Mouse (Mus musculus): ENCODE results near the gene Syne4. TPM values are rescaled to one million over a fixed set of nuclear protein-coding genes. Genes with fewer than 3 reads are reported as not detected.

Gene Syne4
- total RNA-seq, 1 experiment from 2014 or later: 4.0 TPM

DNA sequence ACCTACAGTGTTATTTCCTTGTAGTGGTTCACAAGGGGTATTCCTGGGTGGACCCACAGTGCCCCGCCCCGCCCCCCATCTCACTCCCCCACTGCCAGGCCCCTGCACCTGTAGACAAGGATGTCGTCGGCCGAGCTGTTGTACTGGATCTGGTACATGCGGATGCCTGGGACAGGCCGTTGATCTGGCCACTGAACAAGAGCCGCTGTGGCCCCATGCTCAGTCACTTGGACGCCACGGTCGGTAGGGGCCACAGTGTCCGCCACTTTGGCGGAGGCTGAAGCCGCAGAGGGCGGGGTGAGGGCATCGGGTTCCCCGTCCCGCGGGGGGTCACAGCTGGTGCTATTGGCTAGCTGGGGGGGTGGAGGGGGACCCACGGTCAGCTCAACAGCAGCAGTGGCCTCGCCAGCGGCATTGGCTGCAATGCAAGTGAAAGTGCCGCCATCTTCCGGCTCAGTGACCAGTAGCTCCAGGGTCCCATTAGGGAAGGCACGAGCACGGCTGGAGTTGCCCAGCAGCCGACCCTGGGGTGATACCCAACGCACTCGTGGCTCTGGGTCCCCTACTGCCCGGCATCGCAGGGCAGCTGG lies 44.8 kb downstream of the Syne4 start:
- no peak for ATAC-seq (ENCODE audit: extremely low read depth, insufficient number of reproducible peaks, low FRiP score, poor library complexity, severe bottlenecking)

DNA sequence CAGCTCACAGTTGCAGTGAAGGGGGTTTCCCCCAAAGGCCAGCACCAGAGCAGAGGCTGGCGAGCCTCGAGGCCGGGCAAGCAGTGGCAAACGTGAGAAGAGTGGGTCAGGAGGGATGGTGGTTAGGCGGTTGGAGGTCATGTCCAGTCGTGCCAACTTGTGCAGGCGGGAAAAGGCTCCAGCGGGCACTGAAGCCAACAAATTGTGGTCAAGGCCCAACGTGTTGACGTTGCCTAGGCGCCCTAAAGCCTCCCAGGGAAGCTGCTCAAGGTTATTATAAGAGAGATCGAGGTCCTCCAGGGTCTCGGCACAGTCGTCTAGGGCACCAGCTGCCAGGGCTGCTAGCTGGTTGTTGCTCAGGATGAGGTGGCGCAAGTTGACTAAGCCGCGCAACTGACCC lies 45.4 kb downstream of the Syne4 start:
- no peak for ATAC-seq (ENCODE audit: extremely low read depth, insufficient number of reproducible peaks, low FRiP score, poor library complexity, severe bottlenecking)

DNA sequence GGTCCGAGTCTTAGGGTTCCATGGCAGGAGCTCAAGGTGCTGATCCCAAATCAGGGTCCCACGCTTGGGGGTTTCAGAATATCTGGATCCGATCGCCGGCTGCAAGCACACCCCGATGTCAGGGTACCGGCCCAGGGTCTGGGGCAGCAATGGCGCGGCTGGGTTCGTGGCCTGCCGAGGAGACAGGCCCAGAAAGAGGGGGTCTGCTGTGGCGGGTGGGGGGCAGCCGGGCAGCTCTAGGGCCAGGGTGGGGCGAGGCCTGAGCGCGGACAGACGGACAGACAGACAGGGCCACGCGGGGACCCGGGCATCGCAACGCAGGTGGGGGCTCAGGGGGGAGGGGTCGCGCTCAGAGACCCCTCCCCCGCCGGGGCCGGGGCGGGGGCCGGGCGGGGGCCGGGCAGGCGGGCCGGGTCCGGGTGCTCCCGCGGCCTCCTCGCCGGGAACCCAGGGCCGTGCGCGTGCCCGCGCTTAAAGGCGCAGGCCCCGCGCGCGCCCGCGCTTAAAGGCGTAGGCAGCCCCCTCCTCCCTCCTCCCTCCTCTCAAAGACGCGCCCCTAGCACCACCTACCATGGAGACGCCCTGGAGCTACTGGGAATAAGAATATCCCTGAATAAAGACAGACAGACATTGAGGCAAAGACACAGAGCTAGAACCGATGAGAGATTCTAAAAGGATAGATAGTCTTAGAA lies 48.2 kb downstream of the Syne4 start, which contains the start of gene Lrfn3:
Lrfn3 (minus strand) TSS at position 121 of the 692 bp plus-strand sequence.
- ATAC-seq (ENCODE audit: extremely low read depth, insufficient number of reproducible peaks, low FRiP score, poor library complexity, severe bottlenecking): no peak

DNA sequence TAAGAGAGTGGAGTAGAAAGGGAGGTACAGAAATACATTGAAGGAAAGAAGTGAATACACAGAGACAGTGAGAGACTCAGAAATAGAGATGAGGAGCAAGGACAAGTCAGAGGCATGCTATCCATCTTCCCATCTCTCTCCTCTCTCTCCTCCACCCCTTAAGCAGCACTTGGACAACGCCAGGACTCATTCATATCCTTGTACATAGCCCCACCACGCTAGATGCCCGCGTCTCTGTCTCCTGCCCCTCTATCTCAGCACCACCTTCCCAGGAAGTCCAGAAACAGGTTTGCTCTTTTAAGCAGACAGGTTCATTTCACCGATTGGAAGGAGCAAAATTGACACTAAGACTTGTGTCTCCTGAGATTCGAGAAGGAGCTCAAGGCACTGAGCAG lies 48.7 kb downstream of the Syne4 start:
- ATAC-seq (ENCODE audit: extremely low read depth, insufficient number of reproducible peaks, low FRiP score, poor library complexity, severe bottlenecking): no peak

DNA sequence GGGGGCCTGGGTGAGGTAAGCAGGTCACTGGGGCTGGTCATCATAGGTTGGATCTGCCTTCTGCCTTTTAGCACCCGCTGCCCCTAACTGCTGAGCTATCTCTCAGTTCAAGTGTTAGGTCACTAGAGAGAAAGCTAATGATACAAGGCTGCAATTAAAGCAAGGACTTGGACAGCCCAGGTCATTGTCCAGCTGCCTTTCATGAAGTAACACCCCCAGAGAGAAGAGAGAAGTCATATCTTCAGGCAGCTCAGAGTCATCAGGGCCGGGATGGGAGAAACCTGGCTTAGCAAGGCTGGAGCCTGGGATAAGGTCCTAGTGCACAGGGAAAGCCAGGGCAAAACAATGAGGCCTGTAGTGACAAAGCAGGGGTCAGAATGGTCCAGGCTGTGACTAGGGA lies 52.9 kb downstream of the Syne4 start:
- no peak for ATAC-seq (ENCODE audit: extremely low read depth, insufficient number of reproducible peaks, low FRiP score, poor library complexity, severe bottlenecking)

Other genes with a start within 250 kb of the Syne4 start
- gene Zfp82, start 241.9 kb upstream of the Syne4 start, total RNA-seq (2017): 9.6 and 12.9 TPM in 2 replicates
- gene Gm26920, start 224.4 kb upstream of the Syne4 start, total RNA-seq (2017): not detected in 2 replicates
- gene Zfp566, start 224.3 kb upstream of the Syne4 start, total RNA-seq (2017): 4.9 and 5.8 TPM in 2 replicates
- 42.7 and 44.6 TPM in 2 replicates for gene Zfp260, start 220.0 kb upstream of the Syne4 start, total RNA-seq (2017)
- 10.6 and 14.1 TPM in 2 replicates for gene Zfp382, start 192.9 kb upstream of the Syne4 start, total RNA-seq (2017)
- gene Zfp146, start 145.1 kb upstream of the Syne4 start, total RNA-seq (2017): 44.2 and 46.8 TPM in 2 replicates
- gene Cox7a1, start 130.7 kb upstream of the Syne4 start, total RNA-seq (2017): not detected in 2 replicates
- 137 and 168 TPM in 2 replicates for gene Capns1, start 116.0 kb upstream of the Syne4 start, total RNA-seq (2017)
- 26.0 and 30.3 TPM in 2 replicates for gene Polr2i, start 82.9 kb upstream of the Syne4 start, total RNA-seq (2017)
- gene Tbcb, start 82.5 kb upstream of the Syne4 start, total RNA-seq (2017): 16.5 and 21.6 TPM in 2 replicates
- not detected in 2 replicates for gene Ovol3, start 79.1 kb upstream of the Syne4 start, total RNA-seq (2017)
- gene Thap8, start 34.7 kb upstream of the Syne4 start, total RNA-seq (2017): 0.98 TPM in 1 of 2 replicates, not detected in the other
- 1.8 and 2.6 TPM in 2 replicates for gene Wdr62, start 34.4 kb upstream of the Syne4 start, total RNA-seq (2017)
- gene Clip3, start 23.1 kb upstream of the Syne4 start, total RNA-seq (2017): 1.3 TPM in 1 of 2 replicates, not detected in the other
- gene Alkbh6, start 6.1 kb upstream of the Syne4 start, total RNA-seq (2017): 35.1 and 37.2 TPM in 2 replicates
- 4.7 and 6.6 TPM in 2 replicates for gene E130208F15Rik, start 6.9 kb downstream of the Syne4 start, total RNA-seq (2017)
- 8.8 and 10.8 TPM in 2 replicates for gene Sdhaf1, start 9.1 kb downstream of the Syne4 start, total RNA-seq (2017)
- not detected in 2 replicates for gene Lrfn3, start 48.0 kb downstream of the Syne4 start, total RNA-seq (2017)
- 1,375 and 1,494 TPM in 2 replicates for gene Tyrobp, start 99.0 kb downstream of the Syne4 start, total RNA-seq (2017)
- 44.4 and 46.6 TPM in 2 replicates for gene Hcst, start 105.0 kb downstream of the Syne4 start, total RNA-seq (2017)
- gene Nfkbid, start 106.9 kb downstream of the Syne4 start, total RNA-seq (2017): 34.3 and 46.9 TPM in 2 replicates
- 0.98 TPM in 1 of 2 replicates, not detected in the other for gene Aplp1, start 130.7 kb downstream of the Syne4 start, total RNA-seq (2017)
- not detected in 2 replicates for gene Kirrel2, start 142.9 kb downstream of the Syne4 start, total RNA-seq (2017)
- gene Nphs1, start 143.5 kb downstream of the Syne4 start, total RNA-seq (2017): not detected in 2 replicates
- gene Prodh2, start 178.8 kb downstream of the Syne4 start, total RNA-seq (2017): not detected in 2 replicates
- gene Arhgap33, start 220.3 kb downstream of the Syne4 start, total RNA-seq (2017): 0.70 and 7.5 TPM in 2 replicates
- gene Hspb6, start 237.4 kb downstream of the Syne4 start, total RNA-seq (2017): 3.7 and 5.3 TPM in 2 replicates
- 6.8 and 7.8 TPM in 2 replicates for gene Proser3, start 237.5 kb downstream of the Syne4 start, total RNA-seq (2017)
- 22.0 and 41.4 TPM in 2 replicates for gene Lin37, start 245.0 kb downstream of the Syne4 start, total RNA-seq (2017)
- 67.3 and 69.4 TPM in 2 replicates for gene U2af1l4, start 248.5 kb downstream of the Syne4 start, total RNA-seq (2017)
- 20.0 and 20.3 TPM in 2 replicates for gene Gm49396, start 248.5 kb downstream of the Syne4 start, total RNA-seq (2017)
- gene Psenen, start 248.8 kb downstream of the Syne4 start, total RNA-seq (2017): 166 and 194 TPM in 2 replicates

Data from neutrophil, adult 5-6 weeks (primary cell).